Mouse (Mus musculus) olfactory bulb, adult 2 months (tissue): ENCODE data around the gene Rpl18a.

Experiments
- CTCF ChIP-seq: fragments of 200-500 bp; IDR thresholded peaks from 2 replicates; pipeline ENCODE4 v1.5.1; 2012; ENCODE audit warnings: low read depth, mild to moderate bottlenecking, low read length, moderate library complexity; ENCODE audit not compliant: insufficient read depth
- POLR2A ChIP-seq: fragments of 200-500 bp; IDR thresholded peaks from 2 replicates; pipeline ENCODE4 v1.6.1; 2012; ENCODE audit warnings: mild to moderate bottlenecking, low read depth, low read length, moderate library complexity; ENCODE audit not compliant: insufficient read depth

DNA sequence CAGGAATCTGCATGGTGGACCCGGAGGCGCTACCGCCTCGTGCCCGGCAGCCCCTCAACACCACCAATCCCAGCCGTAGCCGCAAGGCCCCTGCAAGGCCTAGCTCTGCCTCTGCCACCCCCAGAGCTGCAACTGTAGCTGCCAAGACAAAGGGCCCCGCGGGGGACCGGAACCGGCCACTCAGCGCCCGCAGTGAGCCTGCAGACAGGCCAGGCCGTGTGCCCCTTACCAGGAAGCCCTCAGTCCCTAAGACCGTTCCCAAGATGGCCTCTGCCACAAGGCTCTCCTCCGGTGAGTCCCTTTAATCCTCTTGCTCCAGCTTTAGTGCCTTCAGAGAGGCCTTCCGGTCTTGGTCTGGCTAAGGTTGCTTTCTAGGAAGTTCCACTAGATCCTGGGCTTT is 17.5 kb upstream of the Rpl18a start:
- TF ChIP-seq CTCF: no peak
- TF ChIP-seq POLR2A: no peak
